Mouse (Mus musculus) forebrain, embryonic 12.5 days (tissue): ENCODE results near the gene Alppl2. TPM values are rescaled to one million over a fixed set of nuclear protein-coding genes. Genes with fewer than 3 reads are reported as not detected.

Experiments used
- ATAC-seq: fragments of 200-750 bp; cut with Nextera tagmentation; 2 replicates; pipeline ENCODE4 v1.8.0; 2017; ENCODE audit warnings: moderate TSS enrichment; ENCODE audit not compliant: low FRiP score
- H3K27ac ChIP-seq: fragments of 300-500 bp; sonication (generic); 2 replicates; pipeline ENCODE4 v1.5.1; 2016; ENCODE audit warnings: mild to moderate bottlenecking
- H3K27me3 ChIP-seq: fragments of 300-500 bp; sonication (generic); 2 replicates; pipeline ENCODE4 v1.6.1; 2016; ENCODE audit warnings: mild to moderate bottlenecking
- H3K36me3 ChIP-seq: fragments of 300-500 bp; sonication (generic); replicated peaks from 2 replicates; pipeline ENCODE4 v1.6.1; 2016; ENCODE audit warnings: mild to moderate bottlenecking
- H3K4me1 ChIP-seq: fragments of 300-500 bp; sonication (generic); 2 replicates; pipeline ENCODE4 v1.6.1; 2016
- H3K4me2 ChIP-seq: fragments of 300-500 bp; sonication (generic); 2 replicates; pipeline ENCODE4 v1.6.1; 2016; ENCODE audit warnings: mild to moderate bottlenecking, moderate library complexity
- H3K4me3 ChIP-seq: fragments of 300-500 bp; sonication (generic); replicated peaks from 2 replicates; pipeline ENCODE4 v1.5.1; 2016; ENCODE audit warnings: mild to moderate bottlenecking
- H3K9ac ChIP-seq: fragments of 300-500 bp; sonication (generic); 2 replicates; pipeline ENCODE4 v1.6.1; 2016; ENCODE audit warnings: mild to moderate bottlenecking
- H3K9me3 ChIP-seq: fragments of 300-500 bp; sonication (generic); 2 replicates; pipeline ENCODE4 v1.6.1; 2016
- WGBS: fragments of 180-500 bp; shearing (Covaris S2); methylation state at CpG from one replicate; pipeline ENCODE4 v1.1.7; 2016; 5-methylcytosine and 5-hydroxymethylcytosine counted together
- polyA plus RNA-seq: library from polyadenylated mRNA; unstranded; fragments of >200 nt; fragmentation: Nextera tagmentation; extraction: Ambion mirVana; gene quantifications from 2 replicates; pipeline ENCODE4 v1.2.1, GENCODE M21; 2016

Alppl2 gene
- polyA plus RNA-seq, 1 experiment from 2014 or later, result not detected

DNA sequence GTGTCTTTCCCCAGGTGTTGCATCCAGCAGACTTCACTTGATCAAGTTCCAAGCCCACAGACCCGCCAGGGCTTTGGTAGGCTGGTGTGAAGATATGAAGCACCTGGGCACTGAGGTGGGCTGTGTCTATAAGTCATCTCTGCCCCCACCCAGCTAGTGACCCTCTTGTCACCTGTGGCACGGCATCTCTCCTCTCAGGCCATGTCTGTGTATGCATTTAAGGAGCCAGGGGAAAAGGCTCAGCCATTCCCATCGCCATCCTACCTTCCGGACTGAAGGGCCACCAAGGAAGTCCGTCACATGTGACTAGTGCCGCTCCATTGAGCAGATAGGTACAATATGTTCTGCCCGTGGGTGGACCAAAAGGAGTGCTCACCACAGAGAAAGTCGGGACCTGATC, 5.9 kb upstream of the Alppl2 start:
- H3K27ac ChIP-seq, result no peak overlapping the region
- H3K4me3 ChIP-seq, result no peak overlapping the region
- no peak overlapping the region for H3K9ac ChIP-seq
- peaks cover 5% of the 10 kb centered on the region for H3K4me1 ChIP-seq
- no peak for ATAC-seq
- H3K27me3 ChIP-seq, result peaks cover 27% of the 10 kb centered on the region
- no peaks in the 10 kb centered on the region for H3K36me3 ChIP-seq
- 74% methylated on average over 8 of the region's 8 CpGs for WGBS
- no peaks in the 10 kb centered on the region for H3K9me3 ChIP-seq
- no peak overlapping the region for H3K4me2 ChIP-seq

DNA sequence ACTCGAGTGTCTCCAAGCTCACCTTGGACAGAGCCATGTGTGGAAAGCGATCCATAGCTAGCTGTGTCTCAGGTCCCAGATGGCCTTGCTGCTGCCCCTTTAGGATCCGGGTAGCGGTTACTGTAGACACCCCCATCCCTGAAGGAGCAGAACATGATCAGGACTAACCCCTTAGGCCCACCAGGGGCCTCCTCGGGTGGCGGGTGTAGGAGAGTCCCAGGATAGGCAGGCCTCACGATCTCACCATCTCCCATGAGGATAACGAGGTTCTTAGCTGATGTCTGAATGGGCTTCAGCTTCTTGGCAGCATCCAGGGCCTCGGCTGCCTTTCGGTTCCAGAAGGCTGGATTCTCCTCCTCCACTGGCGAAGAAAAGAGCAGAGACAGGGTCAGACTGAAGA, 477 bp downstream of the Alppl2 start:
- WGBS, result 86% methylated on average over 11 of the region's 11 CpGs
- Histone ChIP-seq H3K36me3 (no peaks in the 10 kb centered on the region), H3K9me3 (no peaks in the 10 kb centered on the region), H3K9ac (no peak overlapping the region), H3K27ac (no peak overlapping the region), H3K4me1 (no peaks in the 10 kb centered on the region), H3K27me3 (no peaks in the 10 kb centered on the region), H3K4me3 (no peak overlapping the region), H3K4me2 (no peak overlapping the region)
- ATAC-seq, result no peak

DNA sequence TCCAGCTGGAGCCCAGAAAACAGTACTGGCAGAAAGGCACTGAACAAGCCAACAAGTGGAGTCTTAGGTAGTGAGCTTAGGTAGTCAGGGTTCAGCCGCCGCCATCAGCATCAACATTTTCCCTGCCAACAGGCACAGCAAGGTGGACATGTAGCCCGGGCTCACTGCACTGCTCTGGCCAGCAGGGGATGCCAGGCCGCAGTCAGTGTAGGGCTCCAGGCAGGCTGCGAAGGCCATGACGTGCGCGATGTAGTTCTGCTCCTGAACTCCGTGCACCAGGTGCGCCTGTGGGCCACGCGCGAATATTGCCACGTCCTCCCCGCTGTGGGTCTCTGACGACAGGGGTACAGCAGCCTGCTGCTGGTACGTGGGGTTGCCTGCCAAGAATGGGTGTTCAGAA, 2.8 kb downstream of the Alppl2 start:
- no peak for ATAC-seq
- H3K4me2 ChIP-seq, result no peak overlapping the region
- no peaks in the 10 kb centered on the region for H3K4me1 ChIP-seq
- H3K4me3 ChIP-seq, result no peak overlapping the region
- no peak overlapping the region for H3K9ac ChIP-seq
- H3K27ac ChIP-seq, result no peak overlapping the region
- H3K36me3 ChIP-seq, result no peaks in the 10 kb centered on the region
- no peaks in the 10 kb centered on the region for H3K9me3 ChIP-seq
- no peaks in the 10 kb centered on the region for H3K27me3 ChIP-seq
- 73% methylated on average over 17 of the region's 17 CpGs for WGBS

DNA sequence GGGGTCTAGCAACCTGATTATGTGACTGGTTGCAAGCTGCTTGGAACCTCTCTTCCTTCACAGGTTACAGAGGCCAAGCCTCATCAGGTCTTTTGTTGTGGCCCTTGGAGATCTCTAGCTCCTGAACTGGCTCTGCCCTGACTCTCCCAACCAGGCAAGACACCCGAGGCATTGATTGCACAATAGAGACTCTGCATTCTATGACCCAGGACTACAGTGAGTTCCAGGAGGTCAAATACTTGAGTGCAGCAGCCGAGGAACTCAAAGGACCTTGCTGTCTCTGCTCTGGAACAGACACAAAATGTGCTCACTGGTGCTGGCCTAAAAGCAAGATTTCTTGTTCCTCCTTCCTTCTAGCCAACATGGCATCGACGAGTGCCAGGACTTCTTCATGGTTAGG, 3.5 kb downstream of the Alppl2 start:
- H3K9ac ChIP-seq, result no peak overlapping the region
- no peak for ATAC-seq
- 83% methylated on average over 4 of the region's 4 CpGs for WGBS

DNA sequence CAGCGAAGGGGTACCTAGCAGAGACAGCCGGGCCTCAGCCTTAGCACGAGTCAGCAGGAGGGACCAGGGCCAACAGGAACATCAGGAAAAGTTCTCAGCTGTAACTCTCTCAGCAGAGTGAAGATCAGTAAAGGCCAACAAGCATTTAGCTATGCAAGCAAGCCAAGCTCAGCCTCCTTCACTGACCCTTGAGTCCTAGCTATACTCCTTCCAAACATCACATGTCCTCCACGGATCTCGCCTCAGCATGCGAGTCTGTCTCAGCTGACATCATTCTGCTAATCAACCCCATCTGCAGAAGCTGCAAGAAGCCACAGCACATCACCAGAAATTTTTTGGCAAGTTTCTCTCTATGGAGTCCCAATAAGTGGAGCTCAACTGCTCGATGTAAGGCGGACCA, 16.0 kb downstream of the Alppl2 start:
- WGBS, result 85% methylated on average over 8 of the region's 8 CpGs
- Histone ChIP-seq H3K4me1 (no peaks in the 10 kb centered on the region), H3K9ac (no peak overlapping the region), H3K4me3 (no peak overlapping the region), H3K27ac (no peak overlapping the region), H3K27me3 (no peaks in the 10 kb centered on the region), H3K4me2 (no peak overlapping the region), H3K36me3 (no peaks in the 10 kb centered on the region), H3K9me3 (no peaks in the 10 kb centered on the region)
- ATAC-seq, result no peak

More for the DNA sequence above, 3.5 kb downstream of the Alppl2 start:
- Histone ChIP-seq H3K4me1 (no peaks in the 10 kb centered on the region), H3K27me3 (no peaks in the 10 kb centered on the region), H3K27ac (no peak overlapping the region), H3K9me3 (no peaks in the 10 kb centered on the region), H3K36me3 (no peaks in the 10 kb centered on the region), H3K4me2 (no peak overlapping the region), H3K4me3 (no peak overlapping the region)

DNA sequence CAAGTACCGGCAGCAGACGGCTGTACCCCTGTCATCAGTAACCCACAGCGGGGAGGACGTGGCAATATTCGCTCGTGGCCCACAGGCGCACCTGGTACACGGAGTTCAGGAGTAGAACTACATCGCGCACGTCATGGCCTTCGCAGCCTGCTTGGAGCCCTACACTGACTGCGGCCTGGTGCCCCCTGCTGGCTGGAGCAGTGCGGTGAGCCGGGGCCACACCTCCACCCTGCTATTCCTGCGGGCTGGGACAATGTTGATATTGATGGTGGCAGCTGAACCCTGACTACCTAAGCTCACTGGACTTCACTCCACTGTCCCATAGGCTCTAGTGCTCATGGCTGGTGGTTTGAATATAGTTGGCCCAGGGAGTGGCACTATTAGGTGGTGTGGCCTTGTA, 19.0 kb downstream of the Alppl2 start:
- Histone ChIP-seq H3K27me3 (no peaks in the 10 kb centered on the region), H3K9me3 (no peaks in the 10 kb centered on the region), H3K27ac (no peak overlapping the region), H3K4me1 (0 out of 2 replicates have a peak, but pooled peaks cover 3% of the 10 kb centered on the region), H3K9ac (no peak overlapping the region), H3K36me3 (no peaks in the 10 kb centered on the region), H3K4me3 (no peak overlapping the region), H3K4me2 (no peak overlapping the region)
- 49% methylated on average over 16 of the region's 16 CpGs for WGBS
- no peak for ATAC-seq

DNA sequence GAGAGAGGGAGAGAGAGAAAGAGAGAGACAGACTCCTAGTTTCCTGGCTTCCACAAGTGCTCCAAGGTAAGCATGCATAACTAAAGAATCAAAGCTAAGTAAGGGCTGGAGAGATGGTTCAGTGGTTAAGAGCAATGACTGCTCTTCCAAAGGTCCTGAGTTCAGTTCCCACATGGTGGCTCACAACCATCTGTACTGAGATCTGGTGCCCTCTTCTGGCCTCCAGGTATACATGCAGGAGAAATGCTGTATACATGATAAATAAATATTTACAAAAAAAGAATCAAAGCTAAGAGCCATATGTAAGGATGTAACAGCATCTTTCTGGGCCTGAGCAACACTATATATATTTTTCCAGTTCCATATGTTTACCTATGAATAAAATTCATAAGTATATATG, 28.8 kb downstream of the Alppl2 start:
- no peak for ATAC-seq

DNA sequence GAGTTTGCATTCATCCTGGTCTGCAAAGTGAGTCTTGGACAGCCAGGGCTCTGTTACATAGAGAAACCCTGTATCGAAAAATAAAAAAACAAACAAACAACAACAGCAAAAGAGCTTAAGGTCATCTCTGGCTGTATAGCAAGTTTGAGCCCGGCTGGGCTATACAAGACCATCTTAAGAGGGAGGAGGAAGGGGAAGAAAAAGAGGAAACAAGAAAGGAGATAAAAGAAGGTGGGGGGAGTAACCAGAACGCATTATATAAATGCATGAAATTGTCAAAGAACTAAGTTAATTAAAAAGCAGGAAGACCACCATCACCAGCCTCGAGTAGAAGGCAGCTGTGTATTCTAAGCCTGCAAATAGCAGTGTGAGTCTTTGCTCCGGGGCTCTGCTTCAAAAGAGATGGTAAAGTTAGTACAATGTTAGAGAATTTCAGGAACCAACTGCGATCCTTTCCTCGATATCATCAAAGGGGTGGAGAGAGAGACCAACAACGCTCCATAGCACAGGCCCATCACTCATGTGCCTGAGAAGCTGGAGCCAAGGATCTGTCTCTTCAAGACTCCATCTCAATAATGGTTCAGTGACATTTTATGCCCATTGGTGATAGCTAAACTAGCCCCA, 30.6 kb downstream of the Alppl2 start:
- ATAC-seq, result no peak
- no peaks in the 10 kb centered on the region for H3K9me3 ChIP-seq
- H3K27me3 ChIP-seq, result no peaks in the 10 kb centered on the region
- no peak overlapping the region for H3K4me3 ChIP-seq
- H3K9ac ChIP-seq, result no peak overlapping the region
- WGBS, result 86% methylated on average over 8 of the region's 8 CpGs
- no peak overlapping the region for H3K27ac ChIP-seq
- H3K36me3 ChIP-seq, result no peaks in the 10 kb centered on the region
- H3K4me1 ChIP-seq, result no peaks in the 10 kb centered on the region
- no peak overlapping the region for H3K4me2 ChIP-seq

More for the DNA sequence above, 28.8 kb downstream of the Alppl2 start:
- Histone ChIP-seq H3K27ac (no peak overlapping the region), H3K9me3 (no peaks in the 10 kb centered on the region), H3K9ac (no peak overlapping the region), H3K4me2 (no peak overlapping the region), H3K4me3 (no peak overlapping the region), H3K4me1 (no peaks in the 10 kb centered on the region), H3K36me3 (no peaks in the 10 kb centered on the region), H3K27me3 (no peaks in the 10 kb centered on the region)

DNA sequence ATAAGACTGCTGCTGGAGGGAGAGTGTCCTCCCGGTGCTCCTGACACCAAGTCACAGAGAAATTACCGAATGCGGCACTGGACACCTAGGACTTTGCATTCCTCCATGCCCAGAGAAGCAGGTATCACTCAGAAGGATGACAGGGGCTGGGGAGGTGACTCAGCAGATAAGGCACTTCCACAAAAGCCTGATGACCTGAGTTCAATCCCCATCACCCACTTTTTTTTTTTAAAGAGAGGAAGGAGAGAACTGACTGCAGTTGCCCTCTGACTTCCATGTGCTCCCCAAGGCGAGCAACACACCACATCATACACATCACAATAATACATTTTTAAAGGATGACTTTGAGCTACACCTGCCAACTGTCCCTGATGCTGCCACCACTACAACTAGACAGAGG, 32.7 kb downstream of the Alppl2 start:
- ATAC-seq, result no peak
- Histone ChIP-seq H3K4me1 (no peaks in the 10 kb centered on the region), H3K9ac (no peak overlapping the region), H3K36me3 (no peaks in the 10 kb centered on the region), H3K27me3 (no peaks in the 10 kb centered on the region), H3K4me3 (no peak overlapping the region), H3K4me2 (no peak overlapping the region), H3K27ac (no peak overlapping the region), H3K9me3 (no peaks in the 10 kb centered on the region)
- 79% methylated on average over 4 of the region's 4 CpGs for WGBS

DNA sequence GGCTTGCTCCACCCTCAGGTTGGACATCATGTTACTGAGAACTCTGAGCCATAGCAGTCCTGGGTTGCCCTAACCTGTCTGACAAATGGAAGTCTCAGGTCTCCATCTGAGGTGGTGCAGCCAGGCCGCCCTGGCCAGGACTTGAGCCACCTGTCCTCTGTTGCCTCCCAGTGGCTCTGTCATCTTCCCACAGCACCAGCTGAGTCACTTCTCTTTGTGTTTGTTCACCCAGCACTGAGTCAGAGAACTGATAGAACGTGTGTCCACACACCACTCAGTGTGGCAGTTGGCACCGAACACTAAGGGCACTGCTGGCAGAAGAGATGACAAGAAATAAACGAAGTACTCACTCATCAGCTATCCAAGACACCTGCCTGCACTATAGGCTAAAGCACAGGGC, 38.4 kb downstream of the Alppl2 start:
- Histone ChIP-seq H3K27me3 (no peaks in the 10 kb centered on the region), H3K9ac (no peak overlapping the region), H3K27ac (no peak overlapping the region), H3K4me3 (no peak overlapping the region), H3K4me1 (no peaks in the 10 kb centered on the region), H3K9me3 (no peaks in the 10 kb centered on the region), H3K4me2 (no peak overlapping the region), H3K36me3 (peaks cover 26% of the 10 kb centered on the region)
- WGBS, result 84% methylated on average over 4 of the region's 4 CpGs
- ATAC-seq, result no peak

DNA sequence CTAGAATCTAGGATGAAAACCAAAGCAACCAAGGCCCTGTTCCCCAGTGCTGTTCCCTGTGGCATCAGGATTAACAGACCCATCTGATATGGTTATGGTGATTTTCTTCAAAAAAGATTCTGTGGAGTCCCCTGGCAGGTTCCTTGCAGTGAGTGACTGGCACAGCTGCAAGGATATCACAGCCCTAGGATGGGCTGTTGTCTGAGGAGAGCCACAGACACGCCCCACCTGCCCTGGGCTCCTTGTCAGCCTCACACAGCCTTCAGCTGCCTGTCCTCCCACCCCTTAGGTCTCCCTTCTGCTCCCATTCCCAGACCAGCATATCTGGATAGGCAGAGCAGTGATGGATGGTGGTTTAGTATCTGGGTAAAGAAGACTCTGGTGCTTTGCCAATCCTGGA, 39.0 kb downstream of the Alppl2 start:
- no peak overlapping the region for H3K27ac ChIP-seq
- H3K4me3 ChIP-seq, result no peak overlapping the region
- no peaks in the 10 kb centered on the region for H3K9me3 ChIP-seq
- no peaks in the 10 kb centered on the region for H3K27me3 ChIP-seq
- ATAC-seq, result no peak
- peaks cover 29% of the 10 kb centered on the region for H3K36me3 ChIP-seq
- H3K4me1 ChIP-seq, result no peaks in the 10 kb centered on the region
- no peak overlapping the region for H3K4me2 ChIP-seq
- no peak overlapping the region for H3K9ac ChIP-seq
- 86% methylated on average over 1 of the region's 1 CpGs for WGBS

DNA sequence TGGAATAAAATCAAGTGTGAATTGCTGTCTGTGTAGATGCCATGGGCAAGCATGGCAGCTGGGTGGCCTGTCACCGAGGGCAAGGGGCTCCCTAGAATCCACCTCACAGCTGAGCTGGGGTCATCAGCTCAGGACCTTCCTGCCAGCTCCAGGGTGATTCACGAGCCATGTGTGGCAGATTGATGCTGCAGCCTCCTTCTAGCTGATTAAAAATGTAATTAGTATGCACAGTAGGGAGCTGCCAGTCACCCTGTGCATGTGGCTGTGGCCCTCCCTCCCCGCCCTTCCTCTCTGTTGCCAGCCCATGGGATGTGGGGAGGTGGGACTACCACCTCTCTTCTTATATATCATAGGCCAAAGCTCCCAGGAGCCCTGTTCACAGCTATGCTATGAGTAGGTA, 39.7 kb downstream of the Alppl2 start:
- 0 out of 2 replicates have a peak, but pooled peaks have one; percentile 61 for ATAC-seq
- H3K4me2 ChIP-seq, result no peak overlapping the region
- no peak overlapping the region for H3K4me3 ChIP-seq
- H3K4me1 ChIP-seq, result no peaks in the 10 kb centered on the region
- H3K9ac ChIP-seq, result no peak overlapping the region
- no peaks in the 10 kb centered on the region for H3K27me3 ChIP-seq
- no peak overlapping the region for H3K27ac ChIP-seq
- WGBS, result 56% methylated on average over 3 of the region's 3 CpGs
- H3K36me3 ChIP-seq, result peaks cover 29% of the 10 kb centered on the region
- H3K9me3 ChIP-seq, result no peaks in the 10 kb centered on the region

DNA sequence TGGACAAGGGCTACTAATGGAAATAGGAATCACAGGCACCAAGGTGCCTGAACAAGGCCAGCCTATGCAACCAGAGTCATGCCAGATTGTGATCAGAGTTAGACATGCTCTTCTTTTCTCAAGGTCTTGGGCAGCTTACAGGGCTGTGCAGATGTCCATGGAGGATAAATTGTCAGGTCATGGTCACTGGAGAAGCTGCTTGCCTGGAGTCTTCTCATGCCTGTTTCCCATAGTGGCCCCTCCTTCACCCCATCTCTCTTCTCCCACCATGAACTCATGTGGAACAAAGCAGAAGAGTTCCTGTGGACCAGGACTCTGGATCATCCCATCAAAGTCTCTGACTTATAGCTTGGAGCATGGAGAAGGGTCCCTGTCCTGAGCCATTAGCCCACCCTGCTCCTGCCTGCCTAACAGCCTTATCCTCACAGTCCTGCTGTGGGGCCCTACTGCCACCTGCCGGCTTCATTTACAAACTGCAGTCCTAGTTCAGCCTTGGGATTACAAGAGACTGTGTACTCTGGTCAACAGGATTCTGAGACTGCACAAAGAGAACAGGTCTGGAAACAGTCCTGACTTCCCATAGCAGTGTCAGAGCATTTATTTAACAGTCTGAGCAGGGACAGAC, 47.8 kb downstream of the Alppl2 start:
- 0% methylated on average over 1 of the region's 1 CpGs for WGBS
- H3K27me3 ChIP-seq, result no peaks in the 10 kb centered on the region
- no peak overlapping the region for H3K4me3 ChIP-seq
- no peak overlapping the region for H3K4me2 ChIP-seq
- H3K36me3 ChIP-seq, result peaks cover 6% of the 10 kb centered on the region; the same call in 1 of the 2 replicates
- no peaks in the 10 kb centered on the region for H3K9me3 ChIP-seq
- 0 out of 2 replicates have a peak, but pooled peaks cover 5% of the 10 kb centered on the region for H3K4me1 ChIP-seq
- peak; percentile 78 for ATAC-seq
- no peak overlapping the region for H3K9ac ChIP-seq
- H3K27ac ChIP-seq, result no peak overlapping the region
